Mouse (Mus musculus) ovary, postnatal 36 days (tissue): Measurements from ENCODE around the gene Galc.

Experiments
- DNase-seq: peaks from one replicate; pipeline ENCODE4 v3.0.0; 2022; ENCODE audit warnings: low spot score, mixed read lengths

Galc gene

GRCm38 (mm10) chr12:98258845-98259517, at the start of gene Galc:
Gene Galc (minus strand): TSS chr12:98259459.
- peak; percentile 90 for DNase-seq

DNA sequence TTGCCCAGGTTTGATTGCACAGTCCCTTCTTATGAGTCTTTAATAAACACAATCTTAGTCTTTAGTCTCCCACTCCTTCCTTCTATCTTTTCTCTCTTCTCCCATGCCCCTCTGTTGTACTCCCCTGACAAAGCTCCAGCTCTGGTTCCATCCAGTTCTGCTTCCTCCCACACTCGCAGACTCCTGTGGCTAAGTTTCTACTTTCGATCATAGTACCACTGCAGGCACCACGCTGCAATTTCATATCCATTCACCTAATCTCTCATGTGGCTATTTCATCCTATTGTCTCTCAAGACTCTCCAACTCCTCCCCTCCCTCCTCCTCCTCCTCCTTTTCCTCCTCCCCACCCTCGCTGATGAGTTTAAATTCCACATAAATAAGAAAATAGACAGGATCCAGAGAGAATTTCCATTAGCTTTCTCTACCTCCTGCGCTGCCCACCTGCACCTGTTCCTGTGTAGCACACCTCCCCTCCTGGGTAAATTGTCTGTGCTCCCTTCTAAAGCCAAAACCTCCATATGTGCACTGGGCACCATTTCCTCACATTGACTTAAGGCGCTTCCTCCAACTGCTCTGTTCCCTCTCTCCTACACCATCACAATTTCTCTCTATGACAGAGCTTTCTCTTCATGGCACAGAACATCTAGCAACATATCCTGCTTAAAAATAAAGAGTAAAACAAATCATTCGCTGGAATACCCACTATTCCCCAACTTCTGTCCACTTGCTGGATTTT, 48.1 kb upstream of the Galc start:
- DNase-seq: no peak

- DNase-seq: no peak
Observed at GRCm38 (mm10) chr12:98303013-98303412, 43.8 kb upstream of the Galc start.

DNA sequence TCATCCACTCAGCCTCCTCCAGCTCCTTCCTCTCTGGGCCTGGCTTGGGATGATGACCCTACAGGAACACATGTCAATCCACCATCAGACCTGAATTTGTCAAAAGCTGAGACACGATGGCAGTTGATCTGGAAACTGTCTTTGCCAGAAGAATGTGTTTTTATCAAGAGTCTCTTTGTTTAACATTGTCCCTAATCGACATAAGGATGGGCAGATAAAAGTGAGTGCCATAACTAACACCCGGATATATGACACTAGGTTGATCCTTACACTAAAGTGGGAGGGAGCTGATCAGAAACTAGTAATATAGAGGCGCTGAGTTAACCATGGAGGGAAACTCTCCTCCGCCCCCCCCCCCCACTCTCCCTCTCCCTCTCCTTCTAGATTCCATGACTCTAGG, 42.7 kb upstream of the Galc start:
- DNase-seq: no peak

- DNase-seq: no peak
Observed at GRCm38 (mm10) chr12:98294241-98294640, 35.0 kb upstream of the Galc start.

DNA sequence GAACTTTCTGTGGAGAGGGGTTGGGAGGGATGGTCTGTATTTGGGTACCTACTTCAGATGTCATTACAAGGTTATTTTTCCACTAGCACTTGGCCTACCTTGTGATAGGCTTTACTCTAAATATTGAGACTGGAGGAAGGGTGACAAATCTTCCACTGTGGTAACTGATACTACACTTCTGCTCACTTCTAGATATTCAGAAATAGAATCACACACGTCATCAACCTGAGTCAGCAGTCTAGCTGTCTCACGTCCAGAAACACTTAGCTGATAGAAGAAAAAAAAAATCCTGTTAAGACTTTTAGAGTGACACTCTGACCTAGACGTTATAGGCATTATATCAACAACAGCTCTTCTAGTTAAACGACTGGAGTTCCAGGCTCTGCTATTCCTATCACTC, 33.0 kb upstream of the Galc start:
- DNase-seq: no peak

GRCm38 (mm10) chr12:98290475-98290874, 31.2 kb upstream of the Galc start:
- DNase-seq: no peak

GRCm38 (mm10) chr12:98284477-98284876, 25.2 kb upstream of the Galc start:
- no peak for DNase-seq

GRCm38 (mm10) chr12:98283487-98283860, 24.2 kb upstream of the Galc start:
- no peak for DNase-seq

- DNase-seq: no peak
Observed at GRCm38 (mm10) chr12:98282776-98283486, 23.7 kb upstream of the Galc start.

DNA sequence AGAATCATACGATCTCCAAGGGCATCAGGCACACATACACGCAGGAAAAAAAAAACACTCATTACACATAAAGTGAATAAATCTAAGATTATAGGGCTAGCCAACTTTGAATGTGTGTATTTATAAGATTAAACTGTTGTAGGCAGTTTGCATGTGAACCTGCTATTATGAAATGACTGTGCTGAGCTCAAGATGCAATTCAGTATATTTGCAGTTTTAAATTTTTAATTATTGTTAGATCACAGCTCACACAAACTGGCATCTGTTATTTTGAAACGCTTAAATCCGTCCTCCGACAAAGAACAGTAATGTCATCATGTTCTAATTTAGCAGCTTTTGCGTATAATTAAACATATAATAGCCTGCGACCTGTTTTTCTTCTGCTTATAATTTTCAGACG, 21.7 kb upstream of the Galc start:
- no peak for DNase-seq

- peak; percentile 20 for DNase-seq
Observed at GRCm38 (mm10) chr12:98280530-98280929, 21.3 kb upstream of the Galc start.

GRCm38 (mm10) chr12:98272433-98272832, 13.2 kb upstream of the Galc start:
- DNase-seq: no peak

- DNase-seq: no peak
Observed at GRCm38 (mm10) chr12:98270810-98271566, 11.7 kb upstream of the Galc start.

GRCm38 (mm10) chr12:98269791-98270745, 10.8 kb upstream of the Galc start:
- no peak for DNase-seq

DNA sequence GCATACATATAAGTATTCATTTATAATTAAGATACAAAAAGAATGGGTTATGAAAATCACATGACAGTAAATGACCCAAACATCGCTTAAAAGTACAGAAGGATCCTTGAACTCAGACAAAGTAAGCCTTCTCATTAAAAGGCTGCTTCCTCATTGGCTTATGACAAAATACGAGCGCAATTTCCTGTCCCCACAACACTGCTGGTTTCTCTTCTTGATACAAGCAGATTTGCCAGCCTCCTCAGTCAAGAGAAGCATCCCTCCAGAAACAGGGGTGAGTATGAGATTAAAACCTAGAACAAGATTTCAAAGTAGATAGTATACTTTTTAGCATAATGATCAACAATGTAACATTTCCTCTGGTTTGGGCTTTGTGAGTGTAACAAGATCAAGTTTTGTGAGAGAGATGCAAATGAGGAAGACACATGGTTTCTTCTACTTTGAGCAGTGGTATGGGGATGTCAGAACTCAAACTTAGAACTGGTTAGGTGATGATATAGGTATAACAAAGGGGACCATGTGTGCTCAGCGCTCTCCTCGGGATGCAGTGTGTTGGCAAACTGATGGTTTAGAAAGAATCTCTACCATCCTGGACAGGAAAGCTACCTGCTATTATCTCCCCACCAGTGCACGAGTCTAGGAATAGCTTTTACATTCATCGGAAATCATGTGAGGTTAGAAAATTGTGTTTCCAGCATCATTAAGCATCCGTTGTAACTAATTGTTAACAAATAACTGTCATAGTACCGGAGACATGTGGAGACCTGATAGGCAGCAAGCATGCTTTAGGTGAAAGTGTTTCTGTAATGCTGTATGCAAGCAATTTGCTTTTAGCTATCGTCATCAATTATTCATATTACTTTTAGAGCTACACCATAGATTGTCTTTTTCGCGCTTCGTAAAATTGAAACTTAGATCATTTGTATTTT, 9.4 kb upstream of the Galc start, which contains the start of gene Gpr65:
Gpr65 (plus strand) TSS at position 195 of the 929 bp plus-strand sequence.
- no peak for DNase-seq

DNA sequence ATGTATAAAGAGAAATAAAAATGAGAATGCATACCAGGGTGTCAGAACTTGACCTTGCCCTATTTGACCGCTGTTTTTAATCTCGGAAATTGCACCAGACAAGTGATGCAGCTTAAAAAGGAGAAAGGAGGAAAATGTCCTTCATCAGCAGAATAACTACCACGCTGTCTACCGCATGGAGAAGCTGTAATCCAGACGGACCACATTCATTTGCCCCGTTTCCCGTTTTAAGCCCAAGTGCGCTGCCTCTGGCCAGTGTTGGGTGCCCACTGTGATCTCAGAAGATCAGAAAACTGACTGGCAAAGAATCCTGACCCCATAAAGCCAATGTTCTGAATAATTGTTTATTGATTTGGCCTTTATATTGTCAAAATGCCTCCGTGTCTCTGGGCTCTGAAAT, 6.4 kb upstream of the Galc start:
- DNase-seq: no peak

- DNase-seq: no peak
Observed at GRCm38 (mm10) chr12:98259518-98259852, 226 bp upstream of the Galc start.

DNA sequence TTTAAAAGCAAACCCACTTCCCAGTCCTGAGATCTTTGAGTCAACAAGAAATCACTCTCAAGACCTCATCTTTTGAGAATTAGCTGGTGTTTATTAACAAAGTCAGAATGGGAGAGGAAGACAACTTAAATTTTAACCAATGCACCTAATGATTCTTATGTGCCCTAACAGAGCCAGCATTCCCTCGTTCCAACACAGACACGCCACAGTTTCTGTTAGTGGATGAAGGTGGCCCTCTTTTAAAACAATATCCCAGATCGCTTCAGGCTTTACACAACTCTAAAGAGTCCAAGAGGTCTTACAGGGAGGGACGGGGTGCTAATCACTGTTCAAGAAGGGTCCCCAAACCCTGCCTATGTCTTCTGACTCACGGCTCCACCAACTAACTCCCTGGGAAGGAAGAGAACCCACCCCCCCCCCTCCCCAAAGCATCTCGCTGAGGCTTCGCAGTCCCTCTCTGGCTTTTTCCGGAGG, 851 bp downstream of the Galc start:
- DNase-seq: no peak
